Mouse (Mus musculus) heart, postnatal 0 days (tissue): Measurements from ENCODE around the gene 4930470P17Rik. TPM values are rescaled to one million over a fixed set of nuclear protein-coding genes. Genes with fewer than 3 reads are reported as not detected.

Experiments
- ATAC-seq: fragments of 200-750 bp; cut with Nextera tagmentation; 2 replicates; pipeline ENCODE4 v1.8.0; 2017; ENCODE audit warnings: low read depth, moderate number of reproducible peaks, moderate library complexity; ENCODE audit not compliant: insufficient read depth
- DNase-seq: peaks from one replicate; pipeline ENCODE4 v3.0.0-alpha.2; 2016; ENCODE audit warnings: low spot score
- H3K27ac ChIP-seq: fragments of 300-500 bp; sonication (generic); 2 replicates; pipeline ENCODE4 v1.5.1; 2014; ENCODE audit warnings: low read depth, mild to moderate bottlenecking
- H3K27me3 ChIP-seq: fragments of 300-500 bp; sonication (generic); 2 replicates; pipeline ENCODE4 v1.6.1; 2014; ENCODE audit warnings: low read length, mixed read lengths; ENCODE audit not compliant: control insufficient read depth, insufficient read depth
- H3K36me3 ChIP-seq: fragments of 300-500 bp; sonication (generic); replicated peaks from 2 replicates; pipeline ENCODE4 v1.6.1; 2014; ENCODE audit warnings: low read length, mixed read lengths; ENCODE audit not compliant: control insufficient read depth, insufficient read depth
- H3K4me1 ChIP-seq: fragments of 300-500 bp; sonication (generic); 2 replicates; pipeline ENCODE4 v1.6.1; 2014; ENCODE audit warnings: antibody characterized with exemption; ENCODE audit not compliant: control insufficient read depth, insufficient read depth
- H3K4me2 ChIP-seq: fragments of 300-500 bp; sonication (generic); 2 replicates; pipeline ENCODE4 v1.6.1; 2014; ENCODE audit warnings: low read depth, mild to moderate bottlenecking, low read length, moderate library complexity
- H3K4me3 ChIP-seq: fragments of 300-500 bp; sonication (generic); 2 replicates; pipeline ENCODE4 v1.5.1; 2014; ENCODE audit warnings: low read depth, low read length
- H3K9ac ChIP-seq: fragments of 300-500 bp; sonication (generic); replicated peaks from 2 replicates; pipeline ENCODE4 v1.6.1; 2014; ENCODE audit warnings: low read depth, low read length, mixed read lengths
- H3K9me3 ChIP-seq: fragments of 300-500 bp; sonication (generic); replicated peaks from 2 replicates; pipeline ENCODE4 v1.6.1; 2016; ENCODE audit warnings: low read length; ENCODE audit not compliant: control insufficient read depth
- CTCF ChIP-seq: IDR thresholded peaks from 2 replicates; pipeline ENCODE4 v1.5.1; 2016; ENCODE audit warnings: antibody characterized with exemption, control low read depth, low read depth
- EP300 ChIP-seq: IDR thresholded peaks from 2 replicates; pipeline ENCODE4 v1.6.1; 2016; ENCODE audit warnings: antibody characterized with exemption, low read depth
- WGBS: fragments of 180-500 bp; shearing (Covaris S2); extraction: QIAGEN DNeasy Blood & Tissue Kit; methylation state at CpG from one replicate; pipeline ENCODE4 v1.1.7; 2014; 5-methylcytosine and 5-hydroxymethylcytosine counted together
- polyA plus RNA-seq: library from polyadenylated mRNA; unstranded; fragments of >200 nt; fragmentation: Nextera tagmentation; extraction: Ambion mirVana; gene quantifications from 2 replicates; pipeline ENCODE4 v1.2.1, GENCODE M21; 2015
- total RNA-seq: library from RNA; depleted of rRNA; stranded (reverse); fragments of >200 nt; gene quantifications from 2 replicates; pipeline ENCODE4 v1.2.3, GENCODE M21; 2014; ENCODE audit warnings: low replicate concordance; rRNA removed

Gene 4930470P17Rik
- total RNA-seq (not detected in 2 replicates), polyA plus RNA-seq (not detected in 2 replicates)

- TF ChIP-seq EP300 (no peak), CTCF (no peak)
- Histone ChIP-seq H3K9me3 (0 out of 2 replicates have a peak, but pooled peaks cover 3% of the 10 kb centered on the region), H3K27me3 (no peaks in the 10 kb centered on the region), H3K27ac (no peak within 1 kb of the TSS), H3K36me3 (no peaks in the 10 kb centered on the region), H3K4me1 (no peaks in the 10 kb centered on the region), H3K4me2 (no peak within 1 kb of the TSS), H3K9ac (no peak within 1 kb of the TSS), H3K4me3 (no peak within 1 kb of the TSS)
- WGBS, result 62% methylated on average over 9 of the region's 9 CpGs
- ATAC-seq, result no peak
- no peak for DNase-seq
Observed at GRCm38 (mm10) chr2:170601917-170602316, at the start of gene 4930470P17Rik. Gene 4930470P17Rik, minus strand, starts transcription at chr2:170602017.

GRCm38 (mm10) chr2:170651483-170651882 lies 49.7 kb upstream of the 4930470P17Rik start:
- H3K27ac ChIP-seq, result no peak overlapping the region
- 76% methylated on average over 1 of the region's 1 CpGs for WGBS
- no peaks in the 10 kb centered on the region for H3K9me3 ChIP-seq
- no peaks in the 10 kb centered on the region for H3K4me1 ChIP-seq
- TF ChIP-seq CTCF, result no peak
- TF ChIP-seq EP300, result no peak
- no peak overlapping the region for H3K4me3 ChIP-seq
- no peak overlapping the region for H3K9ac ChIP-seq
- H3K36me3 ChIP-seq, result no peaks in the 10 kb centered on the region
- H3K27me3 ChIP-seq, result no peaks in the 10 kb centered on the region
- H3K4me2 ChIP-seq, result no peak overlapping the region
- ATAC-seq (no peak), DNase-seq (no peak)

- TF ChIP-seq EP300, result no peak
- TF ChIP-seq CTCF, result no peak
- Histone ChIP-seq H3K4me3 (no peak overlapping the region), H3K4me1 (no peaks in the 10 kb centered on the region), H3K9ac (no peak overlapping the region), H3K36me3 (no peaks in the 10 kb centered on the region), H3K4me2 (no peak overlapping the region), H3K9me3 (no peaks in the 10 kb centered on the region), H3K27ac (no peak overlapping the region), H3K27me3 (no peaks in the 10 kb centered on the region)
- ATAC-seq, result no peak
- no peak for DNase-seq
- WGBS, result 40% methylated on average over 11 of the region's 11 CpGs
Observed at GRCm38 (mm10) chr2:170648542-170648941, 46.7 kb upstream of the 4930470P17Rik start.

- no peak overlapping the region for H3K9ac ChIP-seq
- no peak for ATAC-seq
- 89% methylated on average over 6 of the region's 6 CpGs for WGBS
Observed at GRCm38 (mm10) chr2:170646201-170646600, 44.4 kb upstream of the 4930470P17Rik start.

GRCm38 (mm10) chr2:170642338-170642806 lies 40.6 kb upstream of the 4930470P17Rik start:
- ATAC-seq (no peak), DNase-seq (no peak)
- TF ChIP-seq CTCF (no peak), EP300 (no peak)
- Histone ChIP-seq H3K36me3 (no peaks in the 10 kb centered on the region), H3K4me1 (no peaks in the 10 kb centered on the region), H3K4me2 (no peak overlapping the region), H3K9me3 (no peaks in the 10 kb centered on the region), H3K4me3 (no peak overlapping the region), H3K27ac (no peak overlapping the region), H3K9ac (no peak overlapping the region), H3K27me3 (no peaks in the 10 kb centered on the region)
- 43% methylated on average over 4 of the region's 4 CpGs for WGBS

More at GRCm38 (mm10) chr2:170646201-170646600, 44.4 kb upstream of the 4930470P17Rik start:
- Histone ChIP-seq H3K36me3 (no peaks in the 10 kb centered on the region), H3K4me3 (no peak overlapping the region), H3K4me1 (no peaks in the 10 kb centered on the region), H3K9me3 (no peaks in the 10 kb centered on the region), H3K4me2 (no peak overlapping the region), H3K27me3 (no peaks in the 10 kb centered on the region), H3K27ac (no peak overlapping the region)
- DNase-seq, result no peak
- TF ChIP-seq EP300, result no peak
- TF ChIP-seq CTCF, result no peak

- TF ChIP-seq CTCF (no peak), EP300 (no peak)
- ATAC-seq, result no peak
- no peak overlapping the region for H3K4me2 ChIP-seq
- H3K36me3 ChIP-seq, result no peaks in the 10 kb centered on the region
- H3K9ac ChIP-seq, result no peak overlapping the region
- no peak overlapping the region for H3K27ac ChIP-seq
- H3K4me3 ChIP-seq, result no peak overlapping the region
- H3K27me3 ChIP-seq, result no peaks in the 10 kb centered on the region
- WGBS, result 76% methylated on average over 11 of the region's 11 CpGs
- no peaks in the 10 kb centered on the region for H3K4me1 ChIP-seq
- no peaks in the 10 kb centered on the region for H3K9me3 ChIP-seq
- DNase-seq, result no peak
Observed at GRCm38 (mm10) chr2:170640281-170640680, 38.5 kb upstream of the 4930470P17Rik start.
